Mouse (Mus musculus) urinary bladder, postnatal 36 days (tissue): ENCODE measurements around the gene Fbxo33.

Experiments used
- DNase-seq, 2 experiments: peaks; one replicate each; pipeline ENCODE4 v3.0.0; 2022; ENCODE audit warnings: low spot score in 2 of 2, mixed read lengths in 1 of 2

Fbxo33 gene

GRCm38 (mm10) chr12:59198750-59199149 is 20.8 kb downstream of the Fbxo33 start:
- DNase-seq, result no peak

- DNase-seq, result no peak
These were observed 23.6 kb downstream of the Fbxo33 start for GRCm38 (mm10) chr12:59195941-59196340.

- DNase-seq, result no peak
These were observed 24.5 kb downstream of the Fbxo33 start for GRCm38 (mm10) chr12:59195065-59195464.

- DNase-seq, result no peak
These were observed 25.1 kb downstream of the Fbxo33 start for GRCm38 (mm10) chr12:59194341-59195003.

- DNase-seq, result no peak
These were observed 25.9 kb downstream of the Fbxo33 start for GRCm38 (mm10) chr12:59193637-59194036.

GRCm38 (mm10) chr12:59188086-59188682 is 31.3 kb downstream of the Fbxo33 start:
- DNase-seq, result no peak

- DNase-seq, result no peak
These were observed 41.7 kb downstream of the Fbxo33 start for GRCm38 (mm10) chr12:59177814-59178213.

- no peak for DNase-seq
These were observed 49.6 kb downstream of the Fbxo33 start for GRCm38 (mm10) chr12:59169935-59170334.

GRCm38 (mm10) chr12:59166557-59166956 is 53.0 kb downstream of the Fbxo33 start:
- no peak for DNase-seq

- no peak for DNase-seq
These were observed 55.0 kb downstream of the Fbxo33 start for GRCm38 (mm10) chr12:59164522-59164921.

GRCm38 (mm10) chr12:59162797-59163196 is 56.7 kb downstream of the Fbxo33 start:
- no peak for DNase-seq

GRCm38 (mm10) chr12:59161091-59161490 is 58.4 kb downstream of the Fbxo33 start:
- DNase-seq, result no peak
